In genomic region chr5:24843103-24843475, GRCm38 (mm10) we compare ENCODE assay signal across 8 mouse cellular contexts. TPM values are rescaled to one million over a fixed set of nuclear protein-coding genes. Genes with fewer than 3 reads are reported as not detected.
DNase-seq lines count a peak whose midpoint lies in the region; ATAC-seq lines count a peak whose summit lies in the region.

No protein-coding gene starts in this region.

- peaks cover 19% of the 10 kb centered on the region for H3K4me1 ChIP-seq in lung, embryonic 16.5 days (replicated peaks; ENCODE audit: control insufficient read depth, insufficient read depth, low read length)
- H3K4me1 ChIP-seq in embryonic facial prominence, embryonic 13.5 days, result peaks cover 35% of the 10 kb centered on the region
- peaks cover 26% of the 10 kb centered on the region for H3K4me1 ChIP-seq in hindbrain, embryonic 12.5 days

- H3K27ac ChIP-seq in lung, embryonic 16.5 days (ENCODE audit: low read length), result peak overlapping the region; percentile 84
- peak overlapping the region; percentile 99 for H3K27ac ChIP-seq in embryonic facial prominence, embryonic 13.5 days
- H3K27ac ChIP-seq in hindbrain, embryonic 12.5 days, result peak overlapping the region; percentile 98

- H3K4me3 ChIP-seq in lung, embryonic 16.5 days (ENCODE audit: low read length), result peak overlapping the region; percentile 85
- H3K4me3 ChIP-seq in embryonic facial prominence, embryonic 13.5 days, result peak overlapping the region; percentile 91
- peak overlapping the region; percentile 96 for H3K4me3 ChIP-seq in hindbrain, embryonic 12.5 days

- WGBS in lung, embryonic 16.5 days, result 2% methylated on average over 21 of the region's 21 CpGs
- whole genome bisulfite sequencing in embryonic facial prominence, embryonic 13.5 days, result 1% methylated on average over 21 of the region's 21 CpGs
- 2% methylated on average over 21 of the region's 21 CpGs for WGBS in hindbrain, embryonic 12.5 days

- H3K4me2 ChIP-seq in lung, embryonic 16.5 days (ENCODE audit: low read depth, low read length), result peak overlapping the region; percentile 68
- H3K4me2 ChIP-seq in embryonic facial prominence, embryonic 13.5 days, result peak overlapping the region; percentile 84
- peak overlapping the region; percentile 90 for H3K4me2 ChIP-seq in hindbrain, embryonic 12.5 days (replicated peaks)

- no peaks in the 10 kb centered on the region for H3K36me3 ChIP-seq in lung, embryonic 16.5 days (ENCODE audit: control insufficient read depth, insufficient read depth, low read length)
- no peaks in the 10 kb centered on the region for H3K36me3 ChIP-seq in embryonic facial prominence, embryonic 13.5 days
- no peaks in the 10 kb centered on the region for H3K36me3 ChIP-seq in hindbrain, embryonic 12.5 days

- H3K9me3 ChIP-seq in lung, embryonic 16.5 days (ENCODE audit: control insufficient read depth, low read length), result no peaks in the 10 kb centered on the region
- no peaks in the 10 kb centered on the region for H3K9me3 ChIP-seq in embryonic facial prominence, embryonic 13.5 days
- H3K9me3 ChIP-seq in hindbrain, embryonic 12.5 days (replicated peaks), result no peaks in the 10 kb centered on the region

- H3K27me3 ChIP-seq in lung, embryonic 16.5 days (ENCODE audit: control insufficient read depth, insufficient read depth, low read depth, low read length), result no peaks in the 10 kb centered on the region
- no peaks in the 10 kb centered on the region for H3K27me3 ChIP-seq in embryonic facial prominence, embryonic 13.5 days
- H3K27me3 ChIP-seq in hindbrain, embryonic 12.5 days, result no peaks in the 10 kb centered on the region

- no peak for DNase-seq in lung, postnatal 14 days
- no peak for DNase-seq in urinary bladder, postnatal 25 days (ENCODE audit: low spot score)
- DNase-seq in layer of hippocampus, adult 18-20 months (ENCODE audit: low spot score in 2 of 2), result no peak
- no peak for DNase-seq in embryo, embryonic 10.5 days (ENCODE audit: low spot score)

- peak overlapping the region; percentile 68 for H3K9ac ChIP-seq in lung, embryonic 16.5 days (ENCODE audit: low read length)
- peak overlapping the region; percentile 77 for H3K9ac ChIP-seq in embryonic facial prominence, embryonic 13.5 days
- H3K9ac ChIP-seq in hindbrain, embryonic 12.5 days, result peak overlapping the region; percentile 67

- ATAC-seq in lung, embryonic 16.5 days (ENCODE audit: low read depth), result peak; percentile 23
- peak; percentile 16 for ATAC-seq in embryonic facial prominence, embryonic 13.5 days (ENCODE audit: insufficient number of reproducible peaks, insufficient read depth, low FRiP score, low TSS enrichment, low read depth)
- peak; percentile 38 for ATAC-seq in hindbrain, embryonic 12.5 days (ENCODE audit: low FRiP score)
- ATAC-seq in megakaryocyte-erythroid progenitor cell, adult 5-6 weeks (replicated peaks; ENCODE audit: low FRiP score, low TSS enrichment, poor library complexity, severe bottlenecking), result peak; percentile 13

RNA-seq across cellular contexts. Expression of gene Rheb, which starts 0.7 kb away (rescaled TPM):
- polyA plus RNA-seq in lung, embryonic 16.5 days (2015; fragmentation: Nextera tagmentation; extraction: Ambion mirVana), result 191 and 204 TPM in 2 replicates
- polyA plus RNA-seq in embryonic facial prominence, embryonic 13.5 days (2015; fragmentation: Nextera tagmentation; extraction: Ambion mirVana), result 219 and 253 TPM in 2 replicates
- polyA plus RNA-seq in hindbrain, embryonic 12.5 days (2016; fragmentation: Nextera tagmentation; extraction: Ambion mirVana), result 187 and 189 TPM in 2 replicates
- 71.1 and 91.4 TPM in 2 replicates for total RNA-seq in megakaryocyte-erythroid progenitor cell, adult 5-6 weeks (2014; fragmentation: Nextera tagmentation)
- 42.6 and 55.6 TPM in 2 replicates for total RNA-seq in megakaryocyte-erythroid progenitor cell, adult 5-6 weeks (2017)
- 100 to 1,000 TPM; 113 to 119 TPM for total RNA-seq in layer of hippocampus, adult 18-20 months (2021)
